Mouse (Mus musculus) cerebellum, adult 9-10 months (tissue): ENCODE data around the gene Orm1.

ENCODE experiments used
- DNase-seq: peaks from one replicate; pipeline ENCODE4 v3.0.0; 2022

Gene Orm1

GRCm38 (mm10) chr4:63344295-63344694 lies at the start of gene Orm1:
Gene Orm1, plus strand, starts transcription at chr4:63344560.
- DNase-seq, result no peak

DNA sequence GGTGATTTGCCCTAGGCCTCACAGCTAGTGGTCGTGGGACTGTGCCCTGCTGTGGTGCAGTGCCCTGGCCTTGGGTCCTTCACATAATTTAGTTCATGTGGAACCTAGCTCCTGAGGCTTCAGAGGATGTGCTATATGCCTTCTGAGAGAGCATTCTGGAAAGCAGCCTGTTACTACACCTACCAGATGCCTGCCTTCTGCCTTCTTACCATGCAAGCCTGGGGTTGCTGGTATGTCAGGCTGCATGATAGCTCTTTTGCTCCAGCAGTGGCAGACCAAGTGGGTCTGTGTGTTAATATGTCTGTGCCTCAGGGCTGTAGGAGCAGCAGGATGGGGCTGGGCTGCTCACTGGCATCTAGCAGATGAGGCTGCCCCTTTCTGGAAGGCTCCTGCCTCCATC lies 48.7 kb upstream of the Orm1 start:
- no peak for DNase-seq

- DNase-seq, result no peak
These were observed 48.1 kb upstream of the Orm1 start for GRCm38 (mm10) chr4:63296263-63296662.

DNA sequence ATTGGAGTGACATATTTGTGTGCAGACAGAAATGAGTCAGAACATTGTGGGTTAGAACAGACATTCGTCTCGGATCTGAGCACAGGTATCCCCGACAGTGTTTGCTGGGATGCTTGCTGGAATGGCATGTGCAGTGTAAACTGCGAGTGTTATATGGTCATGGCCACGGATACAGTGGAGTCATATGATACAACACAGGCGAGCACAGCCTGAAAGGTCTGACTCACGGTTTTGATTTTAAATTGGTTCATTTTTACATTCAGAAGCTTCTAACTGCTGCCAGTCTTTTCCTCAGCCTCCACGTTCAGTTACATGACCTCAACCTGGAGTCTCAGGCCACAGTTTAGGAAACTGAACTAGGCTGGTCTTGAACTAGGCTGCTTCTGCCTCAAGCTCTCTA lies 47.5 kb upstream of the Orm1 start:
- no peak for DNase-seq

- no peak for DNase-seq
These were observed 46.2 kb upstream of the Orm1 start for GRCm38 (mm10) chr4:63298191-63298590.

DNA sequence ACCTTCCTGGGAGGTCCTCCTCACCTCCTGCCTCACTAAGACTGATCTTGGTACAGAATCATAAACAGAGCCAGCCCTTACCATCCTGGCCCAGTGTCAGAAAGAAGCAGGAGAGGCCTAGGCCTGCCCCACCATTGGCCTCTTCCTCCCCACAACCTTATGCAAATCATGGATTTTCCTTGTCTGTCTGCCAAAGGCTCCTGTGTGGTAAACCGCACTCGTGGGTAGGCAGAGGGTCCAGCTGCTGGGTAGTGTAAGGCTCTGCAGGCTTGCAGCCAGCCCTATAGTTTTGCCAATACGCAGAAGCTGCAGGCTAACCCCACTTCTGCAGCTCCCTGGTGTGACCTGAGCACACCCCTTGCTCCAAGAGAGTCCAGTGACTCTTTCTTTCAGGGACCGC lies 41.7 kb upstream of the Orm1 start:
- DNase-seq, result no peak

- peak; percentile 91 for DNase-seq
These were observed 36.9 kb upstream of the Orm1 start for GRCm38 (mm10) chr4:63307175-63308062.

- DNase-seq, result peak; percentile 74
These were observed 36.0 kb upstream of the Orm1 start for GRCm38 (mm10) chr4:63308316-63308715.

DNA sequence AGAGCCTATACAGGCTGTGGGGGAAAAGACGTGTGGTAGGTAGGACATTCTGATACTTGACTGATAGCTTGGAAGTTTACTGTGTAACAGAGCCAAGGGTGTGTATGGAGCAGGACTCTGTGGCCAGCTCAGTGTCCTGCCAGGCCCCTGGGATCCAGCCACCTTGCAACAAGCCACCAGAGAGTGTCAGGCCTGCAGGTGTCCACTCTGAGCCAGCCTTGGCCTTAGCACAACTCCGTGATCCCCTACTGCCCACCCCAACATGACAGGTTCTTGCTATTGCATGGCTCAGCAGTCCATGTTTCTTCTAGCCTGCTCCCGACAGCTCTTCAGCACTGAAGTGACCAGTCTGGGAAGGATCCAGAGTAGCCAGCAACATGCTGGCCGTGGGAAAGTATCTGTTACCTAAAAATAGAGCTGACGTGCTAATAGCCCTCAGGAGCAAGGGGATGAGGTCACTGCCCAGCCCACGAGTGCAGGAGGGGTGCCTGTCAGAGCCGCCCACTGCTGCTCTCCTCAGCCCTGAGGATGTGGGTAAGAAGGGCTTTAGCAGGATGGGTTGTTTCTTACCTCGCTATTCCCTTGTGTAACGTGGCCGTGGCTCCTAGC lies 34.0 kb upstream of the Orm1 start:
- peak; percentile 5 for DNase-seq

DNA sequence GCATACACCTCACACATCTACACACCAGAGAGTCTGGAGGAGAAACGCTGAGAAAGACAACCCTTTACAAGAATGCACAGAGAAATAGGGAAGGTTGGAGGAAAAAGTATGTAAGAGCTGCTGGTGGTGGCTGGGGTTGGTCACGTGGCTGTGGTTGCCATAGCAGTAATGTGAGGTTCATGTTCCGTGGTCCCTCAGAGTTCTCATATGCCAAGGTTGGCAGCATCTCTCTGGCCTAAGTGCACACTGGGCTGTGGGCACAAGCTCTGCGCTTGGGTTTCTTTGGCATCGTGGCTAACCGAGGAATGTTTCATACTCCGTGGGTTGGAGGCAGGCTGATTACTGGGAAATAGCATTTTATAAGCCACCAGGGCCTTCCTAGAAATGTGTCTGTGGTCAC lies 32.9 kb upstream of the Orm1 start:
- DNase-seq, result no peak

DNA sequence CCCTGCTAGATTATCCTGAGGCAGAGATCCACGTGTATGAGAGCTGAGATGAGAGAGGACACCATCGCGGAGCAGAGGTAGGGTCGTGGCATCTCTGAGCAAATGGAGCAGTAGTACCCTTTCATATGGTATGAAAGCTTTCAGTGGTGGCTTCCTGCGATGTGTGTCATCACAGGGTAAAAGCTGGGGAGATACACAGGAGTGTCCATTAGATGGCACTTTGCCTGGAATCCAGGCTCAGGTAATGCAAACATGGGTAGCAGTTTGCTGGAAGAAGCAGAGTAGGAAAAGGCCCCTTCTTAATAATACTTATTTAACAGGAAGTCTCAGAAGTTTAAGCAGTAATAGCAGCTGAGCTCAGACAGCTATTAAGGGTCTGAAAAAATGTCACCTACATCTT lies 30.3 kb upstream of the Orm1 start:
- no peak for DNase-seq

DNA sequence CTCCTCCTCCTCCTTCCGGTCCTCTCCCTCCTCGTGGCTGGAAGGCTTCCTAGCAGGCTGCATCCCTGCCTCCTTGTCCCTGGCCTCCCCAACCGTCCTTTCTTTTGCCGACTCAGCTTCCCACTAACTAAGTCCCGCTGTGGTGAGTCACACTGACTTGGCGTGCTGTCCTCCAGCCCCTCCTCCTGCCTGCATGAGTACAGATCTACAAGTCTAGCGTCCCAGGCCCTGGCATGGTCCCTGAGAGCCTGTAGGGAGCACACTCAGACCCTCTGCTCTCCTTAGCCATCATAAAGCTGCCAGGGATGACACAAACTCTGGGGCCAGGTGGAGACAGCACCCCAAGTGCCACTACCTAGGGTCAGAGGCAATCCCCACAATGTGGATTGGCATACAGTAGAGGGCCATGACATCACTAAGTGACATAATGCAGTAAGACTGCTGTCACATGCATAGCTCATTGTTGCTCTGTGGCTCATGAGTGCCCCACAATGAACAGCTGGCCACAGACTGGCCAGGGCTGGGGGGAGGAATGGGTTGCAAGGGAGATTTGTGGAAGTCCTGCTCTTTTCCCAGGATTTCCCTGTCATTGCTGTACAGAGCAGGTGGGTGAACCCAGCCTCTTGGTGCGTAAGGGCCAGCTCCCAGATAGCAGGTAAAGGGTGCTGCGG lies 28.1 kb upstream of the Orm1 start:
- no peak for DNase-seq

GRCm38 (mm10) chr4:63319566-63319965 lies 24.8 kb upstream of the Orm1 start:
- peak; percentile 69 for DNase-seq

- no peak for DNase-seq
These were observed 21.0 kb upstream of the Orm1 start for GRCm38 (mm10) chr4:63323275-63323815.

- no peak for DNase-seq
These were observed 11.0 kb upstream of the Orm1 start for GRCm38 (mm10) chr4:63333403-63333802.

DNA sequence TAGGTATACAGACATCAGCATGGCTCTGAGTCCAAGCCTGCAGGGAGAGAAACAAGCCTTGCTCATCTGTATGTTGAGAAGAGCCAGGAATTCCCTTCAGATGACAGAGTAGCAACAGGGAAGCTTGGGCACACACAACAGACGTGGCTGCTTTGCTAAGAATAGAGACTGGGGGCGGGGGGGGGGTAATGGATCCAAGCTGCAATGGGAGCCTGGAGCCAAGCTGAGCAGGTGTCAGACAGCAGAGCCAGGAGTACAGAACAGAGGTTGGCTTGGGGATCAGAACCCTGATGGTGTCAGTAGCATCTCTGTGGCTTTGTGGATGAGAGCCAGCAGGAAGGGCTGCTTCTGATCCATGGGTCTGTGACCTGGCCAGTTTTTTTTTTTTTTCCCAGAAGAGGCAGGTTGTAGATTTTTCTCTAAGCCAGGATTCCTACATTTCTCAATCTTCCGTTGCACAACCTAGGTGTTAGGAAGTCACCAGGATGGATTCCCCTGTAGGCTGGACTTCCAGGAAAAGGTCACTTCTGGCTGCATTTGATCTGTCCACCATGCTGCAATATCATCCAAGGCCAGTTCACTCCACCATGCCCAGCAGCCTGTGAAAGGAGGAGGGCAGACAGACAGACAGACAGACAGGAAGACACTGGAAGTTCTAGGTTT lies 5.8 kb upstream of the Orm1 start:
- no peak for DNase-seq

DNA sequence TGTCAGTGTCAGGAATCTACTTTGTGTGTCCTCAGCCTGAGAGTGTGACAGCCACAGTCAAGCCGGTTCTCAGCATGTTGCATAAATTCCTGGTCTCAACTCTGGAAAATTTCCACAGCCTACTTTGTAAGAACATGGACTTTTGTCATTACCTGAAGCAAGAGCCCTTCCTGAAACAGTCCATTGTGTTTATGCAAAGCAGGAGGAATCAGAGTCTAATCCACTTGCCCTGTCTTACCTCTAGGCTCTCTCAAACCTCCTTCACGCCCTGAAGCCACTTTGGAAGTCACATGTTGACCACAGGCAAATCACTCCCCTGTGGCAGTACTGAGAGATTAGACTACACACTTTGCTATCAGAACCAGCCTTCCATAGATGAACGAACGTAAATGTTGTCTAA lies 1.9 kb upstream of the Orm1 start:
- DNase-seq, result no peak

DNA sequence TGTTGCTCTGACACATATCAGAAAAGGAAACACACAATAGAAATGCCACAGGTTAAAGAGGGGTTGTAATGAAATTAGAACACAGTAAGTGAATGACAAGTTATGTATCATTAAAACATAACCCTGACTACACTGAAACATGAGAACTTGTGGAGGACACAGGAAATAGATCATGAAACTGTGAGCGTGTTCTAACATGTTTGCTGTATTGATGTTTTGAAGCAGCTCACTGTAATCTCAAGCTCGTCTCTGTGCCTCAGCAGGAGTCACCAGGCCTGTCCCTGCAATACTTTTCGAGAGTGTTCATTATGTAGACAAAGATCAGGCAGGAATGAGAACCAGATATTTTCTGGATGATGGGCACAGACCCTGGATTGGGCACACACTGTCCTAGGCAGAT lies 752 bp upstream of the Orm1 start:
- DNase-seq, result no peak

GRCm38 (mm10) chr4:63345261-63345660 lies 901 bp downstream of the Orm1 start:
- no peak for DNase-seq

DNA sequence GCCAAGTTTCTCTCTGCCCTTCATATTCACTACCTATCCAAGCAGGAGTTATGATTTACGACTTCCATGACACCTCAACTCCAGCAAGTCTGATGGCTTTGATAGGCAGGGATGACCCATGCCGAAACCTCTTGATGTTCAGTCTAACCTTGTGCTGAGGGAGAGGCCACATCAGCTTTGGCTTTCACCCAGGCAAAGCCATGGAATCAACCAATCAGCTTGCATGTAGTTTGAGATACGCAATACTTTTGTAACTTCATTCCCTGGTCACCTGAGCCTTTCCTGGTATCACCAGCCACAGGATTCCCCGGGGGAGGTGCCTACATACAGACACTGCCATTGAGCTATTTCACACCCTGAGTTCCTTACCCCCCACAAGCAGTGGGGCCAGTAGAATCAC lies 2.3 kb downstream of the Orm1 start:
- DNase-seq, result no peak

- DNase-seq, result no peak
These were observed 4.2 kb downstream of the Orm1 start for GRCm38 (mm10) chr4:63348524-63348923.

DNA sequence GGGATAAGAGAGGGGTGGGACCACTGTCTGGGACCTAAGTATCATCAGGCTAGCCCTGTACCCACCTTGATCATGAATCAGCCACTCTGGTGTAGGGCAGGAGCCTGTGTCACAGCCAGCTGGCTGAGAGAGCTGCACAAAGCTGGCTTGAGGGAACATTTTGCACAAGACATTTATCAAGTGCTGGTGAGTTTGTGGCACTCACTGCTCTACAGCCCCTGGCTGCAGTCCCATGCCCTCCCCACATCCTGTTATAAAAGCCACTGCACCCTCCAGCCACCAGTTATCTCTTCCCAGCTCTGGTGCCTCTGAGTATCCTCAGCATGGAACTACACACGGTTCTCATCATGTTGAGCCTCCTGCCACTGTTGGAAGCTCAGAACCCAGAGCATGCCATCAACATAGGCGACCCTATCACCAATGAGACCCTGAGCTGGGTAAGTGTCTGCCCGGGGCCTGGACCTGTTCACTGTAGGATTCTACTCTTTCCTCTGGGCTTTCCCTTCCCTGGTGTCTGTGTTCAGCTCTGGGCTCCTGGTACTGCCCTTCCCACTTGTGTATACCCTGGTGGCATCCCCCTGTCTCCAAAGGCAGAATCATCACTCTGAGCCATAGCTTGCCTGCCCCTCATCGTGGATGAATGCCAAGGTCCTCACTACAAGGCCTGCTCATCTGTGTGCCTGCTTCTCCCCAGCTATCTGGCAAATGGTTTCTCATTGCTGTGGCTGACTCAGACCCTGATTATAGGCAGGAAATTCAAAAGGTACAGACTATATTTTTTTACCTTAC lies 11.7 kb downstream of the Orm1 start, which contains the start of gene Orm3:
TSS of gene Orm3 (plus strand) at position 286 of the 789 bp plus-strand sequence.
- no peak for DNase-seq
